Comparison of ENCODE assay signal across 7 mouse cellular contexts in the genomic region with DNA sequence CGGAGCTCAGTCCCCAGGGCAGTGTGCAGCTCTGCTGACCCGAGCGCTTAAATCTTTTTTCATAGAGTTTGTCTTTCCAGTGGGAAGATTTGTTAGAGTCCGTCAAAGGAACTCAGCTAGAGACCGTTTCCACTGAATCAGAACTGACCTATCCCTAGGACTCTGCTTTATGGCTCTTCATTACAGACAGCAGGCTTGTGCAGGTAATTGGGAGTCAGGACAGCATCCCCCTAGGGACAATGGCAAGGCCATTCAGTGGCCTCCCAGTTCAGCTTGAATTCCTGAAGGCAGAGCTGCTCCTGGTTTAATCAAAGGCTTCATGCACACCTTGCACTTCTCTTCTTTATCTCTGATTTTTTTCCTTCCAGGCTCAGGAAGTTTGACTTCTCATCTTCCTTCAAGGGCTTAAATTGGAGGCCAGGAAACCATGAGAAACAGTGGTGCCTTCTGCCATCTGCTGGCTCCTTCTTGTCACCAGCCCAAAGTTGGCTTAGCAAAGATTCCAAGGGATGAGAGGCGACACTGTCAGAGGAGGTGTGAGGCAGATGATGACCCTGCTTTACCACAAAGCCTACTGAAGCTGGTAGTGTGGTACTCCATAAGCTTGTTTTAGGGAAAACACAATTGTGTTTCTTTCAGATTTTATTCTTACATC.
DNase-seq lines count a peak whose midpoint lies in the region; ATAC-seq lines count a peak whose summit lies in the region.

No protein-coding gene starts in this region.

- WGBS in midbrain, embryonic 10.5 days, result 68% methylated on average over 6 of the region's 6 CpGs
- WGBS in midbrain, embryonic 11.5 days, result 68% methylated on average over 6 of the region's 6 CpGs
- WGBS in hindbrain, embryonic 11.5 days, result 68% methylated on average over 6 of the region's 6 CpGs

- no peak for ATAC-seq in midbrain, embryonic 11.5 days (ENCODE audit: low FRiP score)
- no peak for ATAC-seq in hindbrain, embryonic 11.5 days (ENCODE audit: low FRiP score)

- H3K9ac ChIP-seq in midbrain, embryonic 11.5 days (ENCODE audit: low read length), result no peak overlapping the region
- H3K9ac ChIP-seq in hindbrain, embryonic 11.5 days (ENCODE audit: low read depth, low read length), result no peak overlapping the region

- H3K27me3 ChIP-seq in midbrain, embryonic 10.5 days (ENCODE audit: low read depth, poor library complexity, severe bottlenecking), result no peaks in the 10 kb centered on the region
- H3K27me3 ChIP-seq in midbrain, embryonic 11.5 days (ENCODE audit: control insufficient read depth, insufficient read depth, low read length), result no peaks in the 10 kb centered on the region
- no peaks in the 10 kb centered on the region for H3K27me3 ChIP-seq in hindbrain, embryonic 11.5 days (ENCODE audit: control insufficient read depth, insufficient read depth, low read length)

- no peak overlapping the region for H3K4me2 ChIP-seq in midbrain, embryonic 11.5 days
- no peak overlapping the region for H3K4me2 ChIP-seq in hindbrain, embryonic 11.5 days (replicated peaks; ENCODE audit: low read depth, low read length)

- peaks cover 17% of the 10 kb centered on the region for H3K4me1 ChIP-seq in midbrain, embryonic 10.5 days
- H3K4me1 ChIP-seq in midbrain, embryonic 11.5 days (ENCODE audit: control insufficient read depth, insufficient read depth, low read length), result no peaks in the 10 kb centered on the region
- H3K4me1 ChIP-seq in hindbrain, embryonic 11.5 days (replicated peaks; ENCODE audit: control insufficient read depth, insufficient read depth, low read length), result no peaks in the 10 kb centered on the region

- no peaks in the 10 kb centered on the region for H3K9me3 ChIP-seq in midbrain, embryonic 10.5 days (replicated peaks)
- H3K9me3 ChIP-seq in midbrain, embryonic 11.5 days (ENCODE audit: control insufficient read depth, low read length), result no peaks in the 10 kb centered on the region
- no peaks in the 10 kb centered on the region for H3K9me3 ChIP-seq in hindbrain, embryonic 11.5 days (ENCODE audit: control insufficient read depth, low read length)

- no peak overlapping the region for H3K27ac ChIP-seq in midbrain, embryonic 10.5 days (replicated peaks)
- no peak overlapping the region for H3K27ac ChIP-seq in midbrain, embryonic 11.5 days (ENCODE audit: low read depth, low read length)
- no peak overlapping the region for H3K27ac ChIP-seq in hindbrain, embryonic 11.5 days (ENCODE audit: low read depth, low read length)

- no peak overlapping the region for H3K4me3 ChIP-seq in midbrain, embryonic 10.5 days
- no peak overlapping the region for H3K4me3 ChIP-seq in midbrain, embryonic 11.5 days (ENCODE audit: low read depth, low read length)
- H3K4me3 ChIP-seq in hindbrain, embryonic 11.5 days (ENCODE audit: low read depth, low read length), result no peak overlapping the region

- no peaks in the 10 kb centered on the region for H3K36me3 ChIP-seq in midbrain, embryonic 10.5 days
- no peaks in the 10 kb centered on the region for H3K36me3 ChIP-seq in midbrain, embryonic 11.5 days (ENCODE audit: control insufficient read depth, insufficient read depth, low read length)
- no peaks in the 10 kb centered on the region for H3K36me3 ChIP-seq in hindbrain, embryonic 11.5 days (ENCODE audit: control insufficient read depth, insufficient read depth, low read length)

- peak; percentile 24 for DNase-seq in midbrain, embryonic 10.5 days (ENCODE audit: low spot score)
- no peak for DNase-seq in midbrain, embryonic 11.5 days (ENCODE audit: low spot score, missing footprints)
- peak; percentile 62 to 74 for DNase-seq in cerebellum, postnatal 25 days
- DNase-seq in hindbrain, embryonic 11.5 days (ENCODE audit: low spot score), result peak; percentile 52
- DNase-seq in lung, postnatal 10 days, result peak; percentile 61
- peak; percentile 68 for DNase-seq in telencephalon, adult 2 months (ENCODE audit: low read depth, low spot score)
- no peak for DNase-seq in gastrocnemius, postnatal 25 days

Comparison
In these comparisons a context has a peak if more than half of its experiments do, and no peak if none do; other contexts are left out.
1. DNase-seq: peak in midbrain, embryonic 10.5 days (single experiment), cerebellum, postnatal 25 days (2 of 2), hindbrain, embryonic 11.5 days (single experiment), lung, postnatal 10 days (single experiment) and telencephalon, adult 2 months (single experiment); none in midbrain, embryonic 11.5 days (single experiment) and gastrocnemius, postnatal 25 days (single experiment).